Mouse (Mus musculus) G1E (cell line): Measurements from ENCODE around the gene Adamts7. TPM values are rescaled to one million over a fixed set of nuclear protein-coding genes. Genes with fewer than 3 reads are reported as not detected.

Experiments
- ATAC-seq: 2 replicates; pipeline ENCODE4 v1.8.0; 2016; ENCODE audit warnings: mild to moderate bottlenecking; ENCODE audit not compliant: insufficient number of reproducible peaks, poor library complexity, low FRiP score, severe bottlenecking; ENCODE audit errors: extremely low read depth
- DNase-seq: peaks from one replicate; pipeline ENCODE4 v3.0.0; 2012; ENCODE audit warnings: low spot score
- H3K27me3 ChIP-seq: 2 replicates; pipeline ENCODE4 v1.6.1; 2012; ENCODE audit warnings: mild to moderate bottlenecking, low read length, inconsistent platforms; ENCODE audit not compliant: insufficient read depth
- H3K36me3 ChIP-seq: replicated peaks from 2 replicates; pipeline ENCODE3; 2012; ENCODE audit warnings: mild to moderate bottlenecking, inconsistent platforms
- H3K4me1 ChIP-seq: 2 replicates; pipeline ENCODE4 v1.6.1; 2012; ENCODE audit warnings: low read depth, low read length, inconsistent platforms, mixed read lengths; ENCODE audit not compliant: insufficient read depth
- H3K4me3 ChIP-seq: 2 replicates; pipeline ENCODE4 v1.5.1; 2012; ENCODE audit warnings: low read depth, mild to moderate bottlenecking, inconsistent platforms, low read length, moderate library complexity, mixed read lengths
- H3K9me3 ChIP-seq: replicated peaks from 2 replicates; pipeline ENCODE4 v1.6.1; 2012; ENCODE audit warnings: inconsistent platforms
- CTCF ChIP-seq: IDR thresholded peaks from 2 replicates; pipeline ENCODE4 v1.5.1; 2012; ENCODE audit warnings: low read depth, low read length, inconsistent platforms, mixed read lengths
- GATA1 ChIP-seq: IDR thresholded peaks from 2 replicates; pipeline ENCODE4 v1.6.1; 2012; ENCODE audit warnings: borderline replicate concordance, low read length, inconsistent platforms, mixed read lengths
- GATA2 ChIP-seq: IDR thresholded peaks from 2 replicates; pipeline ENCODE4 v1.6.1; 2012; ENCODE audit warnings: low read depth, low read length, inconsistent platforms, borderline replicate concordance
- POLR2AphosphoS5 ChIP-seq: IDR thresholded peaks from 2 replicates; pipeline ENCODE4 v1.6.1; 2012; ENCODE audit warnings: low read depth, low read length, inconsistent platforms; ENCODE audit not compliant: insufficient replicate concordance
- TAL1 ChIP-seq: conservative IDR thresholded peaks from 2 replicates; pipeline ENCODE4 v1.6.1; 2012; ENCODE audit warnings: low read depth, low read length, inconsistent platforms, mixed read lengths
- polyA plus RNA-seq: library from polyadenylated mRNA; stranded (reverse); fragments of >175 nt; gene quantifications from 2 replicates; pipeline ENCODE4 v1.2.3, GENCODE M21; 2012
- total RNA-seq, 2 experiments: library from RNA; stranded (forward) in 1 of 2; stranded (reverse) in 1 of 2; fragments of 200-1000 nt in 1 of 2; fragments of >200 nt in 1 of 2; fragmentation: Nextera tagmentation in 1 of 2; gene quantifications; 2 replicates each; pipeline ENCODE4 v1.2.3; 2014 to 2017

Gene Adamts7
- total and polyA plus RNA-seq, 3 experiments = not detected

GRCm38 (mm10) chr9:90128636-90129201 lies 34.1 kb upstream of the Adamts7 start:
- Histone ChIP-seq H3K4me1 (peaks cover 3% of the 10 kb centered on the region; the same call in 1 of the 2 replicates), H3K4me3 (no peak overlapping the region), H3K9me3 (no peaks in the 10 kb centered on the region), H3K27me3 (peaks cover 6% of the 10 kb centered on the region), H3K36me3 (no peaks in the 10 kb centered on the region)
- no peak for ATAC-seq
- TF ChIP-seq GATA2 (no peak), TAL1 (no peak), POLR2AphosphoS5 (no peak), GATA1 (no peak), CTCF (no peak)
- DNase-seq = no peak

GRCm38 (mm10) chr9:90133562-90134355 lies 29.1 kb upstream of the Adamts7 start:
- DNase-seq = no peak
- Histone ChIP-seq H3K36me3 (no peaks in the 10 kb centered on the region), H3K9me3 (no peaks in the 10 kb centered on the region), H3K4me3 (no peak overlapping the region), H3K27me3 (peaks cover 2% of the 10 kb centered on the region; the same call in 1 of the 2 replicates), H3K4me1 (no peaks in the 10 kb centered on the region)
- ATAC-seq = no peak
- TF ChIP-seq TAL1 (no peak), GATA1 (no peak), POLR2AphosphoS5 (no peak), CTCF (no peak), GATA2 (no peak)

- H3K4me3 ChIP-seq = no peak overlapping the region
- H3K4me1 ChIP-seq = no peaks in the 10 kb centered on the region
- no peaks in the 10 kb centered on the region for H3K9me3 ChIP-seq
- no peaks in the 10 kb centered on the region for H3K36me3 ChIP-seq
- H3K27me3 ChIP-seq = no peaks in the 10 kb centered on the region
- ATAC-seq = no peak
- no peak for DNase-seq
- TF ChIP-seq GATA1 (no peak), CTCF (no peak), TAL1 (no peak), GATA2 (no peak), POLR2AphosphoS5 (no peak)
These were observed 27.4 kb upstream of the Adamts7 start for GRCm38 (mm10) chr9:90135466-90135865.

GRCm38 (mm10) chr9:90135963-90136677 lies 26.7 kb upstream of the Adamts7 start:
- Histone ChIP-seq H3K4me1 (no peaks in the 10 kb centered on the region), H3K4me3 (no peak overlapping the region), H3K27me3 (no peaks in the 10 kb centered on the region), H3K36me3 (no peaks in the 10 kb centered on the region), H3K9me3 (no peaks in the 10 kb centered on the region)
- ATAC-seq = no peak
- no peak for TF ChIP-seq POLR2AphosphoS5
- DNase-seq = no peak

- DNase-seq = no peak
- TF ChIP-seq CTCF (no peak), GATA2 (no peak), TAL1 (no peak), POLR2AphosphoS5 (no peak), GATA1 (no peak)
- Histone ChIP-seq H3K9me3 (peaks cover 2% of the 10 kb centered on the region; the same call in 1 of the 2 replicates), H3K4me1 (no peaks in the 10 kb centered on the region), H3K4me3 (no peak overlapping the region), H3K36me3 (no peaks in the 10 kb centered on the region), H3K27me3 (no peaks in the 10 kb centered on the region)
- no peak for ATAC-seq
These were observed 26.2 kb upstream of the Adamts7 start for GRCm38 (mm10) chr9:90136678-90136965.

GRCm38 (mm10) chr9:90145788-90146187 lies 17.1 kb upstream of the Adamts7 start:
- TF ChIP-seq TAL1 (no peak), GATA2 (no peak), CTCF (no peak), POLR2AphosphoS5 (no peak), GATA1 (no peak)
- peaks cover 6% of the 10 kb centered on the region for H3K9me3 ChIP-seq

More at GRCm38 (mm10) chr9:90145788-90146187, 17.1 kb upstream of the Adamts7 start:
- no peak for DNase-seq
- no peak for ATAC-seq
- Histone ChIP-seq H3K4me3 (no peak overlapping the region), H3K27me3 (0 out of 2 replicates have a peak, but pooled peaks cover 3% of the 10 kb centered on the region), H3K36me3 (no peaks in the 10 kb centered on the region), H3K4me1 (no peaks in the 10 kb centered on the region)
